Mouse (Mus musculus): ENCODE measurements around the gene Sall2. TPM values are rescaled to one million over a fixed set of nuclear protein-coding genes. Genes with fewer than 3 reads are reported as not detected.

Sall2 gene
- total and polyA plus RNA-seq, 3 experiments = not detected

GRCm38 (mm10) chr14:52356308-52356707 lies 27.7 kb upstream of the Sall2 start, which contains the start of gene Olfr1513:
Gene Olfr1513, minus strand, starts transcription at chr14:52356408.
- Histone ChIP-seq H3K27me3 (ENCODE audit: control insufficient read depth in 1 of 2, insufficient read depth in 2 of 2, low read length in 2 of 2) (peaks cover 2 to 4% of the 10 kb centered on the region in 2 experiments; a peak in 3 of 4 replicates), H3K4me1 (ENCODE audit: control insufficient read depth in 1 of 2, insufficient read depth in 2 of 2, low read length in 2 of 2) (no peaks in the 10 kb centered on the region), H3K79me2 (ENCODE audit: control insufficient read depth, insufficient read depth, low read length, poor library complexity) (no peaks in the 10 kb centered on the region), H3K36me3 (ENCODE audit: control insufficient read depth in 1 of 2, insufficient read depth in 2 of 2, low read length in 2 of 2) (no peaks in the 10 kb centered on the region), H3K9me3 (replicated peaks; ENCODE audit: insufficient read depth, low read length) (no peaks in the 10 kb centered on the region), H3K9ac (ENCODE audit: control insufficient read depth, low read depth, low read length, poor library complexity, severe bottlenecking) (no peak within 1 kb of the TSS), H3K4me3 (ENCODE audit: control insufficient read depth in 1 of 2, insufficient read depth in 1 of 2, low read depth in 2 of 2, low read length in 2 of 2) (no peak within 1 kb of the TSS), H3K27ac (ENCODE audit: control insufficient read depth, low read depth, low read length) (no peak within 1 kb of the TSS)
- no peak for DNase-seq (ENCODE audit: low read depth, low spot score)
- TF ChIP-seq CHD1 (IDR thresholded peaks at IDR 0.05; ENCODE audit: low read depth, low read length) (no peak), POLR2AphosphoS5 (IDR thresholded peaks at IDR 0.05; ENCODE audit: borderline replicate concordance, low read depth, low read length) (no peak), USF2 (IDR thresholded peaks at IDR 0.05; ENCODE audit: borderline replicate concordance in 1 of 2, insufficient read depth in 1 of 2, low read depth in 1 of 2, low read length in 2 of 2) (no peak), MYC (IDR thresholded peaks at IDR 0.05; ENCODE audit: low read depth, low read length) (no peak), E2F4 (IDR thresholded peaks at IDR 0.05; ENCODE audit: borderline replicate concordance, low read depth, low read length) (no peak), MAFK (IDR thresholded peaks at IDR 0.05; ENCODE audit: borderline replicate concordance, low read depth, low read length) (no peak), TBP (IDR thresholded peaks at IDR 0.05; ENCODE audit: low read depth, low read length) (no peak), BHLHE40 (IDR thresholded peaks at IDR 0.05; ENCODE audit: borderline replicate concordance, low read depth, low read length) (no peak), JUND (IDR thresholded peaks at IDR 0.05; ENCODE audit: low read depth, low read length) (no peak), USF1 (IDR thresholded peaks at IDR 0.05; ENCODE audit: low read depth, low read length) (no peak), MXI1 (IDR thresholded peaks at IDR 0.05; ENCODE audit: low read depth, low read length) (no peak), HCFC1 (IDR thresholded peaks at IDR 0.05; ENCODE audit: low read depth, low read length) (no peak), EP300 (IDR thresholded peaks at IDR 0.05; ENCODE audit: low read depth in 1 of 2, low read length in 2 of 2) (no peak), UBTF (IDR thresholded peaks at IDR 0.05; ENCODE audit: borderline replicate concordance, insufficient read depth, low read depth, low read length) (no peak), GABPA (IDR thresholded peaks at IDR 0.05; ENCODE audit: low read depth, low read length) (no peak), MEF2A (IDR thresholded peaks at IDR 0.05; ENCODE audit: extremely low read depth, insufficient replicate concordance, low read depth, low read length, poor library complexity, severe bottlenecking) (no peak), MAZ (IDR thresholded peaks at IDR 0.05; ENCODE audit: low read depth, low read length) (no peak), RCOR1 (IDR thresholded peaks at IDR 0.05; ENCODE audit: low read depth, low read length) (no peak)

GRCm38 (mm10) chr14:52339512-52339852 lies 10.9 kb upstream of the Sall2 start:
- Histone ChIP-seq H3K4me3 (ENCODE audit: control insufficient read depth in 1 of 2, insufficient read depth in 1 of 2, low read depth in 2 of 2, low read length in 2 of 2) (no peak overlapping the region), H3K27ac (ENCODE audit: control insufficient read depth, low read depth, low read length) (no peak overlapping the region), H3K27me3 (ENCODE audit: control insufficient read depth in 1 of 2, insufficient read depth in 2 of 2, low read length in 2 of 2) (peaks cover 2 to 3% of the 10 kb centered on the region in 2 experiments; a peak in 3 of 4 replicates), H3K36me3 (ENCODE audit: control insufficient read depth in 1 of 2, insufficient read depth in 2 of 2, low read length in 2 of 2) (no peaks in the 10 kb centered on the region; a peak in 1 of 4 replicates), H3K4me1 (ENCODE audit: control insufficient read depth in 1 of 2, insufficient read depth in 2 of 2, low read length in 2 of 2) (peaks cover 0 to 4% of the 10 kb centered on the region in 2 experiments; a peak in 1 of 4 replicates), H3K9me3 (replicated peaks; ENCODE audit: insufficient read depth, low read length) (no peaks in the 10 kb centered on the region), H3K9ac (ENCODE audit: control insufficient read depth, low read depth, low read length, poor library complexity, severe bottlenecking) (no peak overlapping the region), H3K79me2 (ENCODE audit: control insufficient read depth, insufficient read depth, low read length, poor library complexity) (no peaks in the 10 kb centered on the region)
- TF ChIP-seq BHLHE40 (IDR thresholded peaks at IDR 0.05; ENCODE audit: borderline replicate concordance, low read depth, low read length) = no peak
- TF ChIP-seq SMC3 (IDR thresholded peaks at IDR 0.05; ENCODE audit: low read depth, low read length) = no peak
- no peak for TF ChIP-seq POLR2AphosphoS5 (IDR thresholded peaks at IDR 0.05; ENCODE audit: borderline replicate concordance, low read depth, low read length)
- TF ChIP-seq GABPA (IDR thresholded peaks at IDR 0.05; ENCODE audit: low read depth, low read length) = no peak
- no peak for TF ChIP-seq CHD1 (IDR thresholded peaks at IDR 0.05; ENCODE audit: low read depth, low read length)
- TF ChIP-seq NRF1 (IDR thresholded peaks at IDR 0.05; ENCODE audit: insufficient read depth, low read depth, low read length, poor library complexity, severe bottlenecking) = no peak
- TF ChIP-seq RAD21 (IDR thresholded peaks at IDR 0.05; ENCODE audit: low read depth, low read length) = no peak
- TF ChIP-seq MYB (IDR thresholded peaks at IDR 0.05; ENCODE audit: low read depth, low read length) = no peak
- TF ChIP-seq TCF12 (IDR thresholded peaks at IDR 0.05; ENCODE audit: low read depth, low read length) = no peak
- no peak for TF ChIP-seq TAL1 (IDR thresholded peaks at IDR 0.05; ENCODE audit: low read length)
- no peak for TF ChIP-seq USF1 (IDR thresholded peaks at IDR 0.05; ENCODE audit: low read depth, low read length)
- TF ChIP-seq MYC (IDR thresholded peaks at IDR 0.05; ENCODE audit: low read depth, low read length) = no peak
- no peak for TF ChIP-seq ZNF384 (IDR thresholded peaks at IDR 0.05; ENCODE audit: low read depth, low read length)
- no peak for TF ChIP-seq JUND (IDR thresholded peaks at IDR 0.05; ENCODE audit: low read depth, low read length)
- TF ChIP-seq E2F4 (IDR thresholded peaks at IDR 0.05; ENCODE audit: borderline replicate concordance, low read depth, low read length) = no peak
- DNase-seq (ENCODE audit: low read depth, low spot score) = no peak

Measured in MEL (cell line).